Mouse (Mus musculus) gastrocnemius, postnatal 25 days (tissue): ENCODE measurements around the gene Slc36a3. TPM values are rescaled to one million over a fixed set of nuclear protein-coding genes. Genes with fewer than 3 reads are reported as not detected.

Experiments used
- DNase-seq: peaks from one replicate; pipeline ENCODE4 v3.0.0; 2022
- long read RNA-seq, 2 experiments: library from polyadenylated mRNA; stranded (forward); transcript quantifications; one replicate each; pipeline ENCODE4 v2.0.0; 2021
- total RNA-seq, 2 experiments: library from RNA; stranded (reverse); gene quantifications; 1 replicate in 1 of 2; 2 replicates in 1 of 2; pipeline ENCODE4 v1.2.3; 2021

The Slc36a3 gene
- not detected for total RNA-seq
- long read RNA-seq, experiment 1: 0 reads
- long read RNA-seq, experiment 2: 0 reads

GRCm38 (mm10) chr11:55151608-55152007 is at the start of gene Slc36a3:
Gene Slc36a3, minus strand, starts transcription at chr11:55151708.
- no peak for DNase-seq

- no peak for DNase-seq
These were observed 46.4 kb upstream of the Slc36a3 start for GRCm38 (mm10) chr11:55197740-55198510.

- no peak for DNase-seq
These were observed 45.6 kb upstream of the Slc36a3 start for GRCm38 (mm10) chr11:55197086-55197485.

GRCm38 (mm10) chr11:55190216-55190615 is 38.7 kb upstream of the Slc36a3 start:
- DNase-seq: no peak

- no peak for DNase-seq
These were observed 36.3 kb upstream of the Slc36a3 start for GRCm38 (mm10) chr11:55187777-55188176.

- no peak for DNase-seq
These were observed 35.8 kb upstream of the Slc36a3 start for GRCm38 (mm10) chr11:55187292-55187691.

GRCm38 (mm10) chr11:55184733-55185291 is 33.3 kb upstream of the Slc36a3 start, which contains the start of gene Slc36a2:
Gene Slc36a2, minus strand, starts transcription at chr11:55185077.
- DNase-seq: no peak

- no peak for DNase-seq
These were observed 32.7 kb upstream of the Slc36a3 start for GRCm38 (mm10) chr11:55184246-55184645.

GRCm38 (mm10) chr11:55183124-55183523 is 31.6 kb upstream of the Slc36a3 start:
- DNase-seq: no peak

GRCm38 (mm10) chr11:55179856-55180255 is 28.3 kb upstream of the Slc36a3 start:
- DNase-seq: no peak

- DNase-seq: no peak
These were observed 27.3 kb upstream of the Slc36a3 start for GRCm38 (mm10) chr11:55178830-55179229.

- DNase-seq: no peak
These were observed 19.0 kb upstream of the Slc36a3 start for GRCm38 (mm10) chr11:55170501-55170900.

GRCm38 (mm10) chr11:55168914-55169313 is 17.4 kb upstream of the Slc36a3 start:
- no peak for DNase-seq

- DNase-seq: no peak
These were observed 17.0 kb upstream of the Slc36a3 start for GRCm38 (mm10) chr11:55168504-55168903.

GRCm38 (mm10) chr11:55165748-55166147 is 14.2 kb upstream of the Slc36a3 start:
- DNase-seq: no peak

- DNase-seq: no peak
These were observed 13.2 kb upstream of the Slc36a3 start for GRCm38 (mm10) chr11:55164723-55165122.

- DNase-seq: no peak
These were observed 11.2 kb upstream of the Slc36a3 start for GRCm38 (mm10) chr11:55162670-55163069.

GRCm38 (mm10) chr11:55158785-55159359 is 7.4 kb upstream of the Slc36a3 start:
- DNase-seq: peak; percentile 64

- no peak for DNase-seq
These were observed 3.5 kb upstream of the Slc36a3 start for GRCm38 (mm10) chr11:55155070-55155421.

- DNase-seq: no peak
These were observed 3.0 kb upstream of the Slc36a3 start for GRCm38 (mm10) chr11:55154398-55155069.

GRCm38 (mm10) chr11:55148461-55148860 is 3.0 kb downstream of the Slc36a3 start:
- DNase-seq: no peak

- no peak for DNase-seq
These were observed 4.1 kb downstream of the Slc36a3 start for GRCm38 (mm10) chr11:55147423-55147822.

- DNase-seq: no peak
These were observed 4.7 kb downstream of the Slc36a3 start for GRCm38 (mm10) chr11:55146855-55147254.
